Mouse (Mus musculus) kidney, adult 2 months (tissue): ENCODE results near the gene Krtap16-1. TPM values are rescaled to one million over a fixed set of nuclear protein-coding genes. Genes with fewer than 3 reads are reported as not detected.

Source experiments
- DNase-seq: peaks from one replicate; pipeline ENCODE4 v3.0.0; 2021
- H3K27ac ChIP-seq: fragments of 200-500 bp; 2 replicates; pipeline ENCODE4 v1.5.1; 2012; ENCODE audit warnings: low read depth, low read length, control low read depth, inconsistent platforms; ENCODE audit not compliant: insufficient read depth
- H3K27me3 ChIP-seq: fragments of 200-500 bp; replicated peaks from 2 replicates; pipeline ENCODE4 v1.6.1; 2012; ENCODE audit warnings: mild to moderate bottlenecking, moderate library complexity, low read length, inconsistent platforms; ENCODE audit not compliant: control insufficient read depth, insufficient read depth
- H3K36me3 ChIP-seq: fragments of 200-500 bp; 2 replicates; pipeline ENCODE4 v1.6.1; 2012; ENCODE audit warnings: mild to moderate bottlenecking, moderate library complexity, low read length, inconsistent platforms; ENCODE audit not compliant: control insufficient read depth, insufficient read depth
- H3K4me1 ChIP-seq: fragments of 200-500 bp; 2 replicates; pipeline ENCODE4 v1.6.1; 2011; ENCODE audit warnings: low read length; ENCODE audit not compliant: control insufficient read depth, insufficient read depth
- H3K4me3 ChIP-seq: fragments of 200-500 bp; 2 replicates; pipeline ENCODE4 v1.5.1; 2011; ENCODE audit warnings: mild to moderate bottlenecking, low read depth, low read length, control low read depth; ENCODE audit not compliant: insufficient read depth
- CTCF ChIP-seq: fragments of 200-500 bp; conservative IDR thresholded peaks from 2 replicates; pipeline ENCODE4 v1.5.1; 2011; ENCODE audit warnings: low read depth, mild to moderate bottlenecking, control low read depth, low read length, moderate library complexity, mixed read lengths; ENCODE audit not compliant: insufficient read depth, insufficient read length
- POLR2A ChIP-seq: fragments of 200-500 bp; IDR thresholded peaks from one replicate; pipeline ENCODE4 v1.6.1; 2011; ENCODE audit warnings: low read depth, low read length, control low read depth
- WGBS: fragments of 180-500 bp; shearing (Covaris S2); methylation state at CpG from one replicate; pipeline ENCODE4 v1.1.7; 2018; 5-methylcytosine and 5-hydroxymethylcytosine counted together
- polyA plus RNA-seq: library from polyadenylated mRNA; depleted of rRNA; stranded (reverse); fragments of >200 nt; gene quantifications from 2 replicates; pipeline ENCODE4 v1.2.3, GENCODE M21; 2012; rRNA removed

Gene Krtap16-1
- polyA plus RNA-seq, 1 experiment = not detected

DNA sequence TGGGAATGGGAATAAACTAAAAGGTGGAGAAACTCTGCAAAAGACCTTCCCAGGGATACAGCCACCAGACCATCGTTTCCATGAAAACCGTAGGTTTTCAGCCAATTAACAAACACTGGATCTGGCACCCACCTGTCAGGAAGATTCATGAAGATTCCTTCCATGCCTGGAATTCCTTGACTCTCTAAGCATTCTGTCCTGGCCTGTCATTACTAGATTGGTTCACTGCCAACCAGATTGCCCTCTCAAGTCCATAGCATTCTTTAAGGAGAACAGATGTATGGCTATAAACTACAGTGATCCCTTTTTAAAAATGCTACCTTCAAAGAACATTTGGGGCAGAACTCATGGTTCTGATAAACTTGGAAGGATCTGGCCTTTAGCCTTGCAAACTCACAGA, 20.4 kb downstream of the Krtap16-1 start:
- H3K27ac ChIP-seq = no peak overlapping the region
- no peaks in the 10 kb centered on the region for H3K36me3 ChIP-seq
- DNase-seq = no peak
- no peaks in the 10 kb centered on the region for H3K4me1 ChIP-seq
- no peak for TF ChIP-seq POLR2A
- no peak for TF ChIP-seq CTCF
- WGBS = 45% methylated on average over 2 of the region's 2 CpGs
- H3K4me3 ChIP-seq = no peak overlapping the region
- H3K27me3 ChIP-seq = no peaks in the 10 kb centered on the region; the same call in 1 of the 2 replicates

DNA sequence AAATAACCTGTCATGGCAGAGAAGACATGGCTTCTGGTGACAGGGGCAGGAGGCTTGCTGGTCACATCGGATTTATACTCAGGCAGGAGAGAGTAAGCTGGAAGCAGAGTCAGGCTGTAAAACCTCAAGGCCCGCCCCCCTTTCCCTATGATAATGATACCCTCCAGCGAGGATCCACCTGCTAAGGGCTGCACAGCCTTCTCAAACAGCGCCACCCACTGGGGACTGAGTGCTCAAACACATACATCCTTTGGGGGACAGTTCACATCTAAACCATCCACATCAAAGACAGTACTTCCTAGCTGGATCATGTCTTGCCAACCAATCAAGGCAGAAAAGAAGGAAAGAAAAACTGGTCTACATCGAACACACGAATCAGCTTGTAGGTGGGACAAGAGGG, 22.2 kb downstream of the Krtap16-1 start:
- Histone ChIP-seq H3K27ac (no peak overlapping the region), H3K4me1 (no peaks in the 10 kb centered on the region), H3K4me3 (no peak overlapping the region), H3K27me3 (no peaks in the 10 kb centered on the region; the same call in 1 of the 2 replicates), H3K36me3 (no peaks in the 10 kb centered on the region)
- WGBS = 36% methylated on average over 6 of the region's 6 CpGs
- DNase-seq = no peak
- TF ChIP-seq POLR2A (no peak), CTCF (0 out of 2 replicates have a peak, but pooled peaks have one; percentile 0)

DNA sequence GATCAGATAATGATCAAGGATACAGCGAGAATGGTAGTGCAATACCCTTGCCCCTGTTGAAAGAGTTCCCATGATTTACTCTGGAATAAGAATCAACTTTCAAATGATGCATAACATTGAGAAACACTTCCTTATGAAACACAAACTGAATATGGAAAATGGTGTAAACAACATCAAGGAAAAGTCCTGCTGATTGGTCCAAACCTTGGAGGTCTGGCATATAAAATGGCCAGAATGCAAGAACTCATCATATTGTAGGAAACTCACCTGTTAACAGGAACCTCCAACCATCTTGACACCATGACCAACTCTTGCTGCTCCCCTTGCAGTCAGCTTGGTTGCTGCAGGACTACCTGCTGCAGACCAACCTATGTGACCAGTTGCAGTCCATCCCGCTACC, 38.2 kb downstream of the Krtap16-1 start, which contains the start of gene Krtap9-5:
Gene Krtap9-5, plus strand, starts transcription at position 301 of the 400 bp plus-strand sequence.
- H3K27me3 ChIP-seq = no peaks in the 10 kb centered on the region
- DNase-seq = no peak

GRCm38 (mm10) chr11:99937751-99938264, 48.6 kb downstream of the Krtap16-1 start:
- 84% methylated on average over 9 of the region's 9 CpGs for WGBS
- DNase-seq = no peak
- H3K4me1 ChIP-seq = no peaks in the 10 kb centered on the region
- no peaks in the 10 kb centered on the region for H3K36me3 ChIP-seq
- no peaks in the 10 kb centered on the region for H3K27me3 ChIP-seq
- TF ChIP-seq CTCF (no peak), POLR2A (no peak)
- no peak overlapping the region for H3K27ac ChIP-seq
- H3K4me3 ChIP-seq = no peak overlapping the region

More for the DNA sequence above, 38.2 kb downstream of the Krtap16-1 start, which contains the start of gene Krtap9-5:
- Histone ChIP-seq H3K4me3 (no peak within 1 kb of the TSS), H3K27ac (no peak within 1 kb of the TSS), H3K4me1 (no peaks in the 10 kb centered on the region), H3K36me3 (no peaks in the 10 kb centered on the region)
- TF ChIP-seq POLR2A = no peak
- TF ChIP-seq CTCF = no peak
- WGBS = 88% methylated on average over 2 of the region's 2 CpGs

GRCm38 (mm10) chr11:99935991-99936390, 50.4 kb downstream of the Krtap16-1 start, which contains the start of gene Krtap31-2:
Krtap31-2 (plus strand) TSS chr11:99936291.
- no peak for DNase-seq
- 82% methylated on average over 1 of the region's 1 CpGs for WGBS
- Histone ChIP-seq H3K4me3 (no peak within 1 kb of the TSS), H3K4me1 (no peaks in the 10 kb centered on the region), H3K36me3 (no peaks in the 10 kb centered on the region), H3K27me3 (no peaks in the 10 kb centered on the region), H3K27ac (no peak within 1 kb of the TSS)
- TF ChIP-seq CTCF (no peak), POLR2A (no peak)

Other genes with a start within 250 kb of the Krtap16-1 start
- not detected in 2 replicates for gene Gm11595, start 213.7 kb downstream of the Krtap16-1 start, polyA plus RNA-seq
- gene Krtap4-8, start 205.9 kb downstream of the Krtap16-1 start, polyA plus RNA-seq = not detected in 2 replicates
- not detected in 2 replicates for gene Krtap4-9, start 201.4 kb downstream of the Krtap16-1 start, polyA plus RNA-seq
- gene Gm11596, start 193.1 kb downstream of the Krtap16-1 start, polyA plus RNA-seq = not detected in 2 replicates
- not detected in 2 replicates for gene Gm11569, start 187.7 kb downstream of the Krtap16-1 start, polyA plus RNA-seq
- gene Gm11554, start 182.2 kb downstream of the Krtap16-1 start, polyA plus RNA-seq = not detected in 2 replicates
- not detected in 2 replicates for gene Krtap4-13, start 176.7 kb downstream of the Krtap16-1 start, polyA plus RNA-seq
- gene Gm11564, start 170.9 kb downstream of the Krtap16-1 start, polyA plus RNA-seq = not detected in 2 replicates
- not detected in 2 replicates for gene 2300003K06Rik, start 148.5 kb downstream of the Krtap16-1 start, polyA plus RNA-seq
- not detected in 2 replicates for gene Krtap4-16, start 135.0 kb downstream of the Krtap16-1 start, polyA plus RNA-seq
- gene Gm11568, start 128.7 kb downstream of the Krtap16-1 start, polyA plus RNA-seq = not detected in 2 replicates
- gene Gm11559, start 122.1 kb downstream of the Krtap16-1 start, polyA plus RNA-seq = not detected in 2 replicates
- gene Krtap9-1, start 113.2 kb downstream of the Krtap16-1 start, polyA plus RNA-seq = not detected in 2 replicates
- gene Gm11567, start 107.4 kb downstream of the Krtap16-1 start, polyA plus RNA-seq = not detected in 2 replicates
- not detected in 2 replicates for gene Krtap31-1, start 78.7 kb downstream of the Krtap16-1 start, polyA plus RNA-seq
- gene Gm11565, start 71.8 kb downstream of the Krtap16-1 start, polyA plus RNA-seq = not detected in 2 replicates
- gene Krtap31-2, start 50.3 kb downstream of the Krtap16-1 start, polyA plus RNA-seq = not detected in 2 replicates
- not detected in 2 replicates for gene Krtap9-5, start 38.1 kb downstream of the Krtap16-1 start, polyA plus RNA-seq
- gene Krtap29-1, start 7.5 kb downstream of the Krtap16-1 start, polyA plus RNA-seq = not detected in 2 replicates
- not detected in 2 replicates for gene Krtap17-1, start 7.4 kb upstream of the Krtap16-1 start, polyA plus RNA-seq
- gene Krt33a, start 29.6 kb upstream of the Krtap16-1 start, polyA plus RNA-seq = not detected in 2 replicates
- gene Krt33b, start 43.3 kb upstream of the Krtap16-1 start, polyA plus RNA-seq = not detected in 2 replicates
- gene Krt34, start 55.0 kb upstream of the Krtap16-1 start, polyA plus RNA-seq = not detected in 2 replicates
- not detected in 2 replicates for gene Krt31, start 64.0 kb upstream of the Krtap16-1 start, polyA plus RNA-seq
- gene Krt32, start 101.6 kb upstream of the Krtap16-1 start, polyA plus RNA-seq = not detected in 2 replicates
- not detected in 2 replicates for gene Krt35, start 109.6 kb upstream of the Krtap16-1 start, polyA plus RNA-seq
- gene Krt36, start 119.0 kb upstream of the Krtap16-1 start, polyA plus RNA-seq = 0.11 TPM in 1 of 2 replicates, not detected in the other
- gene Krt13, start 135.0 kb upstream of the Krtap16-1 start, polyA plus RNA-seq = not detected in 2 replicates
- 3.1 and 3.9 TPM in 2 replicates for gene Krt15, start 149.3 kb upstream of the Krtap16-1 start, polyA plus RNA-seq
- gene Krt19, start 162.1 kb upstream of the Krtap16-1 start, polyA plus RNA-seq = 13.0 and 20.1 TPM in 2 replicates
- gene Krt9, start 206.6 kb upstream of the Krtap16-1 start, polyA plus RNA-seq = not detected in 2 replicates
- 1.3 and 1.4 TPM in 2 replicates for gene Krt14, start 221.0 kb upstream of the Krtap16-1 start, polyA plus RNA-seq